Mouse (Mus musculus) embryonic stem cell, embryonic (primary cell): Measurements from ENCODE around the gene Tekt3.

ENCODE experiments used
- CTCF ChIA-PET, 4 experiments: fragments of 300-600 bp in 2 of 4; fragments of 350-600 bp in 2 of 4; sonication (Branson Sonifier 250); formaldehyde crosslinking; loops; one replicate each; lab custom pipeline; 2022; ENCODE audit warnings: inconsistent platforms in 2 of 4; lab: Charles Lee
- POLR2A ChIA-PET, 4 experiments: fragments of 300-600 bp in 2 of 4; fragments of 350-600 bp in 2 of 4; sonication (Branson Sonifier 250); formaldehyde crosslinking; loops; one replicate each; lab custom pipeline; 2022; ENCODE audit warnings: antibody characterized with exemption in 4 of 4, inconsistent platforms in 1 of 4; lab: Charles Lee

Tekt3 gene

DNA sequence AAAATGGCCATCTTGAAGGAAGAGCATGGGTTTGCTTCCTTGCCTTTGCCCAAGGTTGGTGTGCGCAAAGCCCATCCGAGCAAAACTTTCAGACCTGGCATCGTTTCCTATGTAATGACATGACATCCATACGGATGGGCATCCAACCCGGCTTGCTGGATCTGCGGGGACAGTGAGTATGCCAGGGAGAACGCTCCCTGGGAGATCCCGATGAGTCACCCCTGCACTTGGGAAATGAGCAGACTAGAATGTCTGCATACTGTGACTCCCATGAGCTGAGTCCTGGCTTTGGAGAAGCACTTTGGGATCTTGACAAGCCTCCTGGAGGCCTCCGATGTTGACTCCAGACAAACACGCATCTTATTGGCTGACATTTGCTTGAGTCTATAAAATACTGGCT lies 9.5 kb upstream of the Tekt3 start:
- ChIA-PET POLR2A (no interaction called here), CTCF (no interaction called here)

- ChIA-PET POLR2A (no interaction called here), CTCF (no interaction called here)
These were observed 5.9 kb upstream of the Tekt3 start for GRCm38 (mm10) chr11:63055596-63055995.

DNA sequence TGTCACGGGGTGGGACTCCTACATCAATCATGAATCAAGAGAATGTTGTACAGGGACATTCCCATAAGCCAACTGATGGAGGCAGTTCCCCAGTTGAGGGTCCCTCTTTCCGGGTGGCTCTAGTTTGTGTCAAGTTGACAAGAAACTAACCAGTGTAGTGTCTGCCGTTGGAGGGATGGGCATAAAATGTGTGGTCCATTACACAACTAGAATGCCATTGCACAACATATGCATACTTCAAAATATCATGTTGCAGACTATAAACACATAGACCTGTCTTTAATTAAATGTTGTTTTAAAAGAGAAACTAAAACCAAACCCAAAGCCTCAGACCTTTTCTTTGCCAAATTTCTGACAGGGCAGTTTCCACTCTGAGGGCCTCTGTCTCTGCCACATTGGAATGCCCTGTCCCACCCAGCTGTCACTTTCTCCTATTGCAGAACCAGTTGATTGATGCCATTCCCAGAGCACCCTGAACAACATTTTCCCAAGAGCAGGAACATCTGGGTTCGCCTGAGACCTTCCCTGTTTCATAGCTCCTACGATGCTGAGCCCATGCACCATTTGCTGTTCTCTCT lies 3.0 kb upstream of the Tekt3 start:
- POLR2A ChIA-PET = no interaction called here

DNA sequence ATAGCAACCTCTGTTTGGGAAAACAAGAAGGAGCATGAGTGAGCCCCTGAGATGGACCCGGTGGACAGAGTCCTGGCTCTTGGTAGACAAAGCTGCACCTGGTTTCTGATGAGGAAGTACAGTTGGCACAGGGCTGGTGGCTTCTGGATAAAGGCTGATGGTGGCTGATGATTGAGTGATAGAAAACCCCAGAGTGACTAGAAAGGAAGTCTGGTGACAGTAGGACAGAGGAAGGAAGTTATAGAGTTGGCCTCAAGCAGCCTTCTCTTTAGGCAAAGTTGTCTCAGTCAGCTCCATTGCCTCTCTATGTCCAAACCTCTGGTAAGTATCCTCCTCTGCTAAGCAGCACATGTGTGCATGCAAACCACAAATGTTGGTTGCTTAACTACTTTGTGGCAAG lies 1.5 kb upstream of the Tekt3 start:
- POLR2A ChIA-PET = no interaction called here
- CTCF ChIA-PET = interaction anchor here in 1 of 4 experiments (0.6 kb wide), 1 partner anchor 59 kb away, joined by 6 read pairs; no protein-coding TSS in a partner anchor

More for the DNA sequence above, 3.0 kb upstream of the Tekt3 start:
- CTCF ChIA-PET = no interaction called here

DNA sequence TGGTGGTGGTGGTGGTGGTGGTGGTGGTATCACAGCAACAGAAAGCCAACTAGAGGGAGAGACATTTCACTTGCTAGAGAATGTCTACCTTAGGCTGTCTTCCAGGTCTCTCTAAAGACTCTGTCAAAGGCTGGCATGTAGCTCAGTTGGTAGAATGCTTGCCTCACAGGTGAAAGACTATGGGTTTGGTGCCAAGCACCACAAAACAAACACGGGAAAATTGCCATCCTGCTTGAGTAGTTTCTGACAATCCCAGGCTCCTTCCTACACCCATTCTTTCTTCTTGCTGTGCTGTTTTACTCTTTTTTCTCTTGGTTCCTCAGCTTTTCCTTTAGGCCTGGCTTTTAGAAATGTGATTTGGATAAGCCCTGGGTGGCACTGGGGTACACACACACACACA lies 5.1 kb downstream of the Tekt3 start:
- ChIA-PET CTCF (interaction anchor here in 1 of 4 experiments (0.7 kb wide), 1 partner anchor 265 kb away, joined by 5 read pairs; no protein-coding TSS in a partner anchor), POLR2A (no interaction called here)

GRCm38 (mm10) chr11:63070081-63070480 lies 8.6 kb downstream of the Tekt3 start:
- ChIA-PET POLR2A (no interaction called here), CTCF (no interaction called here)

DNA sequence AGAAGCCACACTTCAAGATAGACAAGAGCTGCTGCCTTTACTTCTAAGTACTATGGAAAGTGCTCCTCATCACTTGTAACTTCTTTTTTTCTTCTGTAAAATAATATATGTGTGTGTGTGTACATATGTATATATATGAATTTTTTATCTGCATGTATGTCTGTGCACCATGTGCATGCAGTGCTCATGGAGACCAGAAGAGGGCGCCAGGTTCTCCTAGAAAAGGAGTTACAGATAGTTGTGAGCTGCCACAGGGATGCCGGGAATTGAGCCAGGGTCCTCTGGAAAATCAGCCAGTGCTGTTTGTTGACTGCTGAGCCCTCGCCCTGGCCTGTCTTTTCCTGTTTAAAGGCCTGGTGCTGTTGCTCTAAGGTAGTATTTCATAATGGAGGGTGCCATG lies 23.1 kb downstream of the Tekt3 start:
- ChIA-PET POLR2A (no interaction called here), CTCF (interaction anchor here in 2 of 4 experiments (0.6 to 1.6 kb wide), 2 partner anchors 14 to 164 kb away, joined by 4 to 7 read pairs; no protein-coding TSS in a partner anchor)

DNA sequence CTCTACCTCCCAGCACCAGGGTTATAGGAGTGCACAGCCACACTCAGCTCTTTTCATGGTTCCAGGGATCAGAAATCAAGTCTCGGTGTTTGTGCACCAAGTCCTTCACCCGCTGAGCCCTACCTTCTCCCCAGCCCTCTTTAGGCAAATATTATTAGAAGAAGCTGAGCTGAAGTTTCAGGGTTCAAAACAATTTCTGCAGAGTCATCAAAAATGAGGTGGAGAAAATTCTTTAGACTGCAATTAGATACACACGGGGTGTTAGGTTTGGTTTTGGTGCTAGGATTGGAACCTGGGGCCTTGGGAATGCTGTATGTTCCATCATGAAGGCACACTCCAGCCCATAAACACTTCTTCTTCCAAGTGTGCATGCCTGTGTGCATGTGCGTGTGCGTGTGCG lies 27.2 kb downstream of the Tekt3 start:
- CTCF ChIA-PET = interaction anchor here in 1 of 4 experiments (0.7 kb wide), 1 partner anchor 241 kb away, joined by 3 read pairs; no protein-coding TSS in a partner anchor
- POLR2A ChIA-PET = interaction anchor here in 1 of 4 experiments (0.6 kb wide), 1 partner anchor 1775 kb away, joined by 3 read pairs; no protein-coding TSS in a partner anchor

- POLR2A ChIA-PET = no interaction called here
- CTCF ChIA-PET = no interaction called here
These were observed 28.8 kb downstream of the Tekt3 start for GRCm38 (mm10) chr11:63090210-63090609.

DNA sequence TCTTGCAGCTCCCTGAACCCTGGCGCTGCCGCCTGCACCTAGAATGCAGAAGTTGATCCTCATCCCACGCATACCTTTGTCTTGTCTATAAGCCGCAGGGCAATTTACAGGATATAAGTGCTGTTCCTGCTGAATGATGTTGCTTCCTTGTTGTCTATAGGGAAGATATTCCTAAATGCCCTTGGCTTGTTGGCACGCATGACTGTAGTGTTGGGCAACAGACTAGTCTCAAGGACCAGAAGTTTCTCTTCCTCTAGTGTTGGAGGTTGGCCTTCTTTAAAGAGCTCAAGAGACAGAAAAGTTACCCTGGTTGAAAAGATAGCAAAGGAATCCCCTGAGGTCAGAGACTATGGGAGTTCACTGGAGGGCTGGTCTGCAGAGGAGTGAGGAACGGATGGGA lies 29.5 kb downstream of the Tekt3 start:
- ChIA-PET CTCF (interaction anchor here in 1 of 4 experiments (1.5 kb wide), 1 partner anchor 44 kb away, joined by 3 read pairs; no protein-coding TSS in a partner anchor), POLR2A (no interaction called here)

GRCm38 (mm10) chr11:63092271-63092670 lies 30.8 kb downstream of the Tekt3 start:
- POLR2A ChIA-PET = no interaction called here

GRCm38 (mm10) chr11:63093601-63094000 lies 32.1 kb downstream of the Tekt3 start:
- ChIA-PET CTCF (no interaction called here), POLR2A (interaction anchor here in 1 of 4 experiments (0.5 kb wide), 1 partner anchor 24 kb away, joined by 7 read pairs; no protein-coding TSS in a partner anchor)

More at GRCm38 (mm10) chr11:63092271-63092670, 30.8 kb downstream of the Tekt3 start:
- CTCF ChIA-PET = interaction anchor here in 2 of 4 experiments (0.5 to 1.5 kb wide), 3 partner anchors 43 to 210 kb away, joined by 3 to 5 read pairs (median 3); no protein-coding TSS in a partner anchor

GRCm38 (mm10) chr11:63094496-63094895 lies 33.0 kb downstream of the Tekt3 start:
- ChIA-PET CTCF (no interaction called here), POLR2A (no interaction called here)

DNA sequence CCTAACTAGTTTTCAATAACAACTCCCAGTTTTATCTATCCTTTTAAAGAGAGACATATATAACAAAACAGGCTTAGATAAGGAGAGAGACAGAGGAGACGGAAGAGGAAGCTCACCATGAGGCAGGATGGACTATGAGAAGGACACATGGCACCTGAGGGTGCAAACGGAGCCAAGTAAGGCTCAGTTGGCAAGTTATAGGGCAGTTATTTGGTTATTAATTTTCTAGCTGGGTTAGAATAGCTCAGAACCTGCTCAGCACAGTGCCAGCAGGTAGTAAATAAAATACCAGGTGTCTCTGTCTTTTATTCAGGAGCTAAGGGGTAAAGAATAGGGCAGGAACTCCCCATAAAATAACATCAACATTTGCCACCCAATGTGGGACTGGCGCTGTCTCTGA lies 36.6 kb downstream of the Tekt3 start:
- ChIA-PET CTCF (interaction anchor here in 2 of 4 experiments (0.6 to 1.5 kb wide), 2 partner anchors 13 to 208 kb away, joined by 4 to 5 read pairs; no protein-coding TSS in a partner anchor), POLR2A (interaction anchor here in 1 of 4 experiments (1.0 kb wide), 1 partner anchor 18 kb away, joined by 4 read pairs; no protein-coding TSS in a partner anchor)

DNA sequence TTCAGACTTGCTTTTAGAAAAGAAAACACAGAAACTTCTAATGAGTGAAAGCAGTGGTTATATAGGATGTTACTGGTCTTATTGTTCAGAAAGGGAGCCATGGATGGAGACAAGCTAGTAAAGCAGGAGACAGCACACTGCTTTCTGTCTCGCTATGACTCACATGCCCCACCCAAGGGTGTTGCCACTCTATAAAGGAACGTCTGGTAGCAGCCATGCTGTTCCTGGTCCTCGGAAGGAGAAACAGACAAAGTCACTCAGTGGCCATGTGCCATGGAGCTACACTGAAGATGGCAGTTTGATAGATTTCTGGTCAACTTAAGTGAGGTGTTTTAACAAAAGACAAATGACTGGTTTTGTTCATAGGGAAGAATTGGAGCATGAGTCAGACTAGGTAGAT lies 37.9 kb downstream of the Tekt3 start:
- ChIA-PET CTCF (interaction anchor here in 1 of 4 experiments (1.5 kb wide), 1 partner anchor 15 kb away, joined by 4 read pairs; no protein-coding TSS in a partner anchor), POLR2A (no interaction called here)

DNA sequence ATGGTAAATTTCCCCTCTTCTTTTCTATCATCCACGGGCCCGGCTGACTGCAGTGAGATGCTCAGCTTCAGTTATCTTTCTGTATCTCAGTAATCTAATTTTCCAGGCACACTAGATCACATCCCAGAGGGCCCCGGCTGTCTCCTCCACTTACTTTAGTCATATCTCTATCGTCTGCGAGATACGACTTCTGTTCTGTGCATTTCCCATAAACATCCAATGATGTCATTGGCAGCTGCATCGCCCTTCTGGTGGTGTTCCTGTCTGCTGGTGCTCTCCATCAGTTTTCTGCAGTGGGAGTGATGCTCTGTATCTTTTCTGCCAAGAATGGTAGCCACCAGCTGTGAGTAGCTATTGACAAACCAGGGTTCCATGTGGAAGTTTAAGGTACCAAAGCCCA lies 41.8 kb downstream of the Tekt3 start:
- ChIA-PET CTCF (interaction anchor here in 1 of 4 experiments (0.6 kb wide), 1 partner anchor 102 kb away, joined by 4 read pairs; no protein-coding TSS in a partner anchor), POLR2A (no interaction called here)

DNA sequence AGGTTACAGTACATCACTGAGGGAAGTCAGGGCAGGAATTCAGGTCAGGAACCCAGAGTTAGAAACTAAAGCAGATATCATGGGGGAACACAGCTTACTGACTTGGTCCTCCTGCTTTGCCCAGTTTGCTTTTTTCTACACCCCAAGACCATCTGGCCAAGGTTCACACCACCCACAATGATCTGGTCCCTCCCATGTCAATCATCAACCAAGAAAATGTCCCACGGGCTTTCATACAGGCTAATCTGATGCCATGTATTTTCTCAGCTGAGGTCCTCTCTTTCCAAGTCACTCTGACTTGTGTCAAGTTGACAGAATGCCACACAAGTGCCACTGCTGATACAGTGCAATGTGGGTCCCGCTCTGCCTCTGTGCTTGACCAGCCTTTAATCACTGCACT lies 42.6 kb downstream of the Tekt3 start:
- ChIA-PET CTCF (no interaction called here), POLR2A (no interaction called here)

GRCm38 (mm10) chr11:63109230-63109775 lies 47.8 kb downstream of the Tekt3 start:
- CTCF ChIA-PET = interaction anchor here in 1 of 4 experiments (1.0 kb wide), 1 partner anchor 26 kb away, joined by 3 read pairs; no protein-coding TSS in a partner anchor
- POLR2A ChIA-PET = no interaction called here

DNA sequence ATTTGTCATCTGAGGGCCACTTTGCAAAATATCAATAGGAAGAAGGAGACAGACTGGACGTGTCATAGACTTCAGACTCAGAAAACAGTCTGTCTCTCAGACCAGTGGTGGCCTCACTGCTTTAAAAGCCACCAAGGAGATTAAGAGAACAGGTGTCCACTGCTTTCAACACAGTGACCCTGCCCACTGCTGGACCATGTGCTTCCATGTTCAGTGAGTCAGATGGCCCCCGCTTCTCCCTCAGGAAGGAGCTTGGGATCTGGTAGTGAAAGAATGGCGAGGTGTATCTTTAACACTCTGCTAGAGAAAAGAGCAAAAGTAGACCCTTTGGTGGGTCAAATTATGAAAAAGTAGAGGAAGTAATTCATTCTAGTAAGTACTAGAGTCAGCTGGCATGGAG lies 48.9 kb downstream of the Tekt3 start:
- ChIA-PET CTCF (no interaction called here), POLR2A (no interaction called here)
